Mouse (Mus musculus): Measurements from ENCODE around the gene Ahcyl2.

GRCm38 (mm10) chr6:29756476-29756875 lies 11.3 kb upstream of the Ahcyl2 start:
- TF ChIP-seq POLR2AphosphoS2 (IDR thresholded peaks at IDR 0.05; ENCODE audit: low read depth, low read length) (no peak), ETS1 (conservative IDR thresholded peaks at IDR 0.05; ENCODE audit: low read depth, low read length) (no peak), POLR2A (IDR thresholded peaks at IDR 0.05; ENCODE audit: low read depth, low read length) (no peak), BHLHE40 (IDR thresholded peaks at IDR 0.05; ENCODE audit: low read depth, low read length) (no peak), TCF12 (IDR thresholded peaks at IDR 0.05; ENCODE audit: low read depth, low read length) (no peak), ZNF384 (IDR thresholded peaks at IDR 0.05; ENCODE audit: low read depth, low read length) (no peak), GABPA (IDR thresholded peaks at IDR 0.05; ENCODE audit: insufficient replicate concordance, low read depth, low read length) (no peak), MEF2A (IDR thresholded peaks at IDR 0.05; ENCODE audit: borderline replicate concordance, low read depth, low read length) (no peak), USF1 (IDR thresholded peaks at IDR 0.05; ENCODE audit: low read depth, low read length) (no peak), ZKSCAN1 (IDR thresholded peaks at IDR 0.05; ENCODE audit: borderline replicate concordance, low read depth, low read length) (no peak), ELF1 (IDR thresholded peaks at IDR 0.05; ENCODE audit: low read depth, low read length) (no peak), JUND (conservative IDR thresholded peaks at IDR 0.05; ENCODE audit: low read depth, low read length) (no peak), CTCF (conservative IDR thresholded peaks at IDR 0.05 in 1 of 2, IDR thresholded peaks at IDR 0.05 in 1 of 2; ENCODE audit: low read depth in 2 of 2, low read length in 2 of 2) (no peak), E2F4 (IDR thresholded peaks at IDR 0.05; ENCODE audit: insufficient replicate concordance, low read depth, low read length) (no peak)

All from CH12.LX (cell line).